Mouse (Mus musculus) lung, embryonic 15.5 days (tissue): ENCODE data around the gene A4galt. TPM values are rescaled to one million over a fixed set of nuclear protein-coding genes. Genes with fewer than 3 reads are reported as not detected.
A peak's percentile ranks its signal among the peaks of the same experiment; 100 is the strongest.

Experiments
- ATAC-seq: fragments of 200-750 bp; cut with Nextera tagmentation; 2 replicates; pipeline ENCODE4 v1.8.0; 2017; ENCODE audit warnings: moderate number of reproducible peaks, borderline replicate concordance; ENCODE audit not compliant: low FRiP score, low TSS enrichment; ENCODE audit errors: extremely low read depth
- H3K27ac ChIP-seq: fragments of 300-500 bp; sonication (generic); 2 replicates; pipeline ENCODE4 v1.5.1; 2015; ENCODE audit warnings: moderate library complexity, mild to moderate bottlenecking, inconsistent platforms
- H3K27me3 ChIP-seq: fragments of 300-500 bp; sonication (generic); 2 replicates; pipeline ENCODE4 v1.6.1; 2015; ENCODE audit warnings: inconsistent platforms
- H3K36me3 ChIP-seq: fragments of 300-500 bp; sonication (generic); 2 replicates; pipeline ENCODE4 v1.6.1; 2015; ENCODE audit warnings: inconsistent platforms
- H3K4me1 ChIP-seq: fragments of 300-500 bp; sonication (generic); 2 replicates; pipeline ENCODE4 v1.6.1; 2015; ENCODE audit warnings: inconsistent platforms
- H3K4me2 ChIP-seq: fragments of 300-500 bp; sonication (generic); 2 replicates; pipeline ENCODE4 v1.6.1; 2015; ENCODE audit warnings: inconsistent platforms, mild to moderate bottlenecking, moderate library complexity
- H3K4me3 ChIP-seq: fragments of 300-500 bp; sonication (generic); 2 replicates; pipeline ENCODE4 v1.5.1; 2015; ENCODE audit warnings: mild to moderate bottlenecking, inconsistent platforms
- H3K9ac ChIP-seq: fragments of 300-500 bp; sonication (generic); 2 replicates; pipeline ENCODE4 v1.6.1; 2015; ENCODE audit warnings: inconsistent platforms
- H3K9me3 ChIP-seq: fragments of 300-500 bp; sonication (generic); 2 replicates; pipeline ENCODE4 v1.6.1; 2016; ENCODE audit warnings: inconsistent platforms
- WGBS: fragments of 180-500 bp; shearing (Covaris S2); methylation state at CpG from one replicate; pipeline ENCODE4 v1.1.7; 2015; 5-methylcytosine and 5-hydroxymethylcytosine counted together
- polyA plus RNA-seq: library from polyadenylated mRNA; unstranded; fragments of >200 nt; fragmentation: Nextera tagmentation; extraction: Ambion mirVana; gene quantifications from 2 replicates; pipeline ENCODE4 v1.2.1, GENCODE M21; 2015

Gene A4galt
- polyA plus RNA-seq, result 3.5 and 3.6 TPM in 2 replicates

DNA sequence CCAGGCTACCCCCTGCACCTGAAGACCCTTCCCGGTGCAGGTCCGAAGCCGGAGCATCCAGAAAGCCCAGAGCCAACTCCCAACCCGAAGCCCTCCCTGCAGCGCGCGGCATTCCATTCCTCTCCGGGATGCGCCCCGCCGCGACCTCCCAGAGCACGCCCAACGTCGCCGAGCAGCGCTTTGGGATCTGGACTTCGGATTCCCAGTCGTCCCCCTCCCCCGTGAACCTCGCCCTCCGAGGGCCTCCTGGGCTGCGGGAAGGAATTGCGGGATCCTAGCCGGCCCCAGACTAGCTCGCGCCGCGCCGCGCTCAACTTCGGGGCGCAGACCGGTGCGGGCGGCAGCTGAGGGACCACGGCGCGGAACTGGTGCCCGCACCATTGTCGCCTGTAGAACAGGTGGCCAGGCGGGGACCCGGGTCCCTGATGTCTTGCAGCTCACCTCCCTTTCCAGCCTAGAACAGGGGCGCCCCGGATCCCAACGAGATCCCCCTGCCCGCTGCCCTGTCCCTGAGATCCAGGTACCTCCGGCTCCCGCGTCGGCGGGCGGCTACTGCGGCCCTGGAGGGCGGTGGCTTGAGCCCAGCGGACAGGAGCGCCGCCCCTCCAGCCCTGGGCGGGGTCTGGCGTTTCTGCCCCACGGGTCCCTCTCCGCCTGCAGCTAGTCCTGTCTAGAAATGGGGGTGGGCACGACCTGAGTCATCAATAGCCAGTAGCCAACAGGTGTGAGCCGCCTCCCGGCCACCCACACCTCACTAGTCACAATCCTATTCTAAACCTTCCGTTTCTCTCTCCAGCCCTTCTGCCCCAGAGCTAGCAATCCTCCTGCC, at the start of gene A4galt:
Gene A4galt (minus strand): TSS at position 599 of the 829 bp plus-strand sequence.
- Histone ChIP-seq H3K9ac (peak within 1 kb of the TSS; percentile 43), H3K4me1 (peaks cover 11% of the 10 kb centered on the region), H3K27me3 (peaks cover 35% of the 10 kb centered on the region), H3K27ac (no peak within 1 kb of the TSS; the same call in 1 of the 2 replicates), H3K9me3 (no peaks in the 10 kb centered on the region), H3K4me3 (peak within 1 kb of the TSS; percentile 53), H3K4me2 (peak within 1 kb of the TSS; percentile 96), H3K36me3 (no peaks in the 10 kb centered on the region)
- WGBS, result 2% methylated on average over 66 of the region's 66 CpGs
- ATAC-seq, result peak; percentile 56

DNA sequence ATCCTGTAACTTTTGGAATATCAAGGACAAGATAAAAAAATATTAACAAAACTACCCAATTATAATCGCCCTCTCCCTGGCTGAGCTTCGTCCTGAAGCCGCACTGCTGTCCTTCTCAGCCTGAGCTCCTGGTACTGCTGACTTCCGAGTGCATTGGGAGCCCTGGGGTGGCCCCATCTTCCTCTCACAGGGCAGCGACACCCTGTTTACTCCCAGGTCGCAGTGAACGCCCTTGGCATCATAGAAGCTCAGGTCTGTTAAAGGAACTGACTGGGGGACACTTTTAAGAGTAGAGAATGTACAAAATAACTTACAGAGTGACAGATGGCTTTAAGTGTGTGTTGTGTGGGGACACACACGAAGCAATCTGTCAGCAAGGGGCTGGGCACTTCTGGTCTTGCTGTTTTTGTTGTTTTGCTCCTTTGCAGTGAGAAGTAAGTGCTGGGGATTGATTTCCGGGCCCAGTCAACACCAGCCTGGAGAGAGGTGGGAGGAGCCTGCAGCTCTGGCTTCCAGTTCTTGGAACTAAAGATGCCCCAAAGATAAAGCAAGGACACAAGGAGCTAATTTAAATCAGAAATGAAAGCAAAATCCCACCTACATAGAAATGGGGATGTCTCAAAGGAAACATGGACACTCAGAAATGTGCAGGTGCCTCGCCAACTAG, 48.5 kb upstream of the A4galt start:
- Histone ChIP-seq H3K4me1 (peaks cover 29% of the 10 kb centered on the region), H3K27ac (no peak overlapping the region), H3K9ac (no peak overlapping the region), H3K4me3 (no peak overlapping the region), H3K9me3 (no peaks in the 10 kb centered on the region), H3K4me2 (no peak overlapping the region), H3K36me3 (peaks cover 7% of the 10 kb centered on the region; the same call in 1 of the 2 replicates), H3K27me3 (no peaks in the 10 kb centered on the region)
- WGBS, result 50% methylated on average over 10 of the region's 10 CpGs
- no peak for ATAC-seq

DNA sequence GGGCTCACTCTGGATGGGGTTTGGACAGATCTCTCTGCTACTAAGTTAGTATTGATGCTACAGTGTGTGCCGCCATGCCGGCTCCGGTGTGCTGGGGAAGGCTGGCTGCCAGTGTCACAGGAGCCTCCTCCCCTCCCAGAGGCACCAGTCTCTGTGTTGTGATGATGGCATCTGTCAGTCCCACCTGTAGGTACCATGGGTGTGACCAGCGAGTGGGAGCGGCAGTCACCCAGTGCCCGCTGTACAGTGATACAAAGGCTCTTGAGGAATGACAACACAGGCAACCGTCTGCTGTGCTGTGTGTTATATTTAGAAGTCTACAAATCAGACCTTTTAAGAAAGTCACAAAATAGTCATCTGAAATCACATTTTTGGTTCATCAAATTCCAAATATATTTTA, 47.9 kb upstream of the A4galt start:
- no peaks in the 10 kb centered on the region for H3K27me3 ChIP-seq
- H3K4me2 ChIP-seq, result no peak overlapping the region
- ATAC-seq, result no peak
- peaks cover 7% of the 10 kb centered on the region; the same call in 1 of the 2 replicates for H3K36me3 ChIP-seq
- no peak overlapping the region for H3K9ac ChIP-seq
- WGBS, result 81% methylated on average over 7 of the region's 7 CpGs
- no peak overlapping the region for H3K4me3 ChIP-seq
- no peak overlapping the region for H3K27ac ChIP-seq
- H3K9me3 ChIP-seq, result no peaks in the 10 kb centered on the region
- H3K4me1 ChIP-seq, result peaks cover 26% of the 10 kb centered on the region

DNA sequence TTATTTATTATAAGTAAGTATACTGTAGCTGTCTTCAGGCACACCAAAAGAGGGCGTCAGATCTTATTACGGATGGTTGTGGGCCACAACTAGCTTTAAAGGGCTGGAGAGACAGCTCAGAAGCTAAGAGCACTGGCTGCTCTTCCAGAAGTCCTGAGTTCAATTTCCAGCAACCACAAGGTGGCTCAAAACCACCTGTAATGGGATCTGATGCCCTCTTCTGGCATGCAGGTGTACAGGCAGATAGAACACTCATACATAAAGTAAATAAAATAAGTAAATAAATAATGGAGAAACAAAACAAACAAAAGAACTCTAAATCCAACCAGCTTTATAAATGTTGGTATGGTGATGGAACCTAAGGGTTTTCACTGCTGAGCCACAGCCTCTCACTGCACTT, 47.2 kb upstream of the A4galt start:
- H3K4me2 ChIP-seq, result no peak overlapping the region
- no peak overlapping the region for H3K4me3 ChIP-seq
- H3K27ac ChIP-seq, result no peak overlapping the region
- no peaks in the 10 kb centered on the region for H3K27me3 ChIP-seq
- H3K9ac ChIP-seq, result no peak overlapping the region
- ATAC-seq, result no peak
- H3K36me3 ChIP-seq, result peaks cover 7% of the 10 kb centered on the region; the same call in 1 of the 2 replicates
- no peaks in the 10 kb centered on the region for H3K9me3 ChIP-seq
- H3K4me1 ChIP-seq, result peaks cover 25% of the 10 kb centered on the region
- 85% methylated on average over 2 of the region's 2 CpGs for WGBS

DNA sequence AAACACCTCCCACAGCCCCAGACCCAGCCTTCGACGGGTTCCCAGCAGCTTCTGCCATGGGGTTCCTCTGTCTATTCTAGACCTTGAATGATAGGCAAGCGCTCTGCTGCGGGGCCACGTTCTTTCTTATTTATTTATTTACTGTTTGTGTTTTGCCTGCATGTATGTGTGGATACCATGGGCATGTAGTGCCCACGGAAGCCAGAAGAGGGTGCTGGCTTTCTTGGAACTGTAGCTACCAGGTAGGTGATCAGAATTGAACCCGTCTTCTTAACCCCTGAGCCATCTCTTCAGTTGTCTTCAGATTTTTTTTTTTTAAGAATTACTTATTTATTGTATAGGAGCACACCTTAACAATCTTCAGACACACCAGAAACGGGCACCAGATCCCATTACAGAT, 46.7 kb upstream of the A4galt start:
- Histone ChIP-seq H3K9ac (no peak overlapping the region), H3K4me1 (peaks cover 25% of the 10 kb centered on the region), H3K27ac (no peak overlapping the region), H3K4me2 (no peak overlapping the region), H3K27me3 (no peaks in the 10 kb centered on the region), H3K36me3 (peaks cover 7% of the 10 kb centered on the region; the same call in 1 of the 2 replicates), H3K9me3 (no peaks in the 10 kb centered on the region), H3K4me3 (no peak overlapping the region)
- ATAC-seq, result no peak
- 82% methylated on average over 8 of the region's 8 CpGs for WGBS

DNA sequence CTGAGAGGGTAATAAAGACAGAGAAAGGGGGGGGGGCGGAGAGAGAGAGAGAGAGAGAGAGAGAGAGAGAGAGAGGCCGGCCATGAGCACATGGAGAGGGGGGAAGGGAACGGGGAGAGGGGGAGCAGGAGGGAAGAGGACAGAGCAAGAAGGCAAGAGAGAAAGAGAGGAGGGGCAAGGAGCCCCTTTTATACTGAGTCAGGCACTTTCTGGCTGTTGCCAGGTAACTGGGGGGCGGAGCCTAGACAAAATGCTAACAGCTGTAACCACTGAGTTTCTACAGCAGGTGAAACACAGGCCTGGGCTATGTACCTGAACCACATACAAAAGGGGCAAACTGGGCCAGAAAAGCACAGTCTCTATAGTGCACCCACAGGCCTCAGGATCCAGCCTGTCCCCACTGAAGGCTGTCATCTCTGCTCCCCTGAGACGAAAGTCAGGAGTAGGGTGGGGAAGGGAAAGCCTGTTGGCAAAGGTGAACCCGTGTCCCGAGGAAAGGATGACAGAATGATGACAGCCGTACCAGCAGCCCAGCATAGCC, 45.3 kb upstream of the A4galt start:
- 46% methylated on average over 7 of the region's 8 CpGs for WGBS
- H3K4me3 ChIP-seq, result no peak overlapping the region
- peaks cover 7% of the 10 kb centered on the region; the same call in 1 of the 2 replicates for H3K36me3 ChIP-seq
- H3K9me3 ChIP-seq, result no peaks in the 10 kb centered on the region
- H3K27me3 ChIP-seq, result no peaks in the 10 kb centered on the region
- peaks cover 30% of the 10 kb centered on the region for H3K4me1 ChIP-seq
- H3K9ac ChIP-seq, result no peak overlapping the region
- H3K27ac ChIP-seq, result no peak overlapping the region
- no peak for ATAC-seq
- no peak overlapping the region for H3K4me2 ChIP-seq

DNA sequence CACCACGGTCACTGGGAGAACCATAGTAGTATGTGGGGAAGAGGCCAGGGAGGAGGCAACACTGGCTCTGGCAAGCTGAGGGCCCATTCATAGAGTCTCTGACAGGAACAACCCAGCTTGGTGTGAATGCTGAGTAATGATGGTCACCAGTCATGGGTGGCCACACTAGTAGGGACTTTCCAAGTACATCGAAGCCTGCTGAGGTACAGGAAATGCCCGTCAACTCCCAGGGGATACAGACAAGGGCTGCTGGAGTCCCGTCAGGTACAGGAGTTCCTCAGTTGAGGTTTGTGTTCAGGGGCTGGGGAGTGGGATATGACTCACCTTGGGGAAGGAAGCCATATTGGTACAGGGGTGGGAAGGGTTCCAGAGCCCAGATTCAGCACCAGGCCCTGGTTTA, 44.5 kb upstream of the A4galt start:
- Histone ChIP-seq H3K4me3 (no peak overlapping the region), H3K9me3 (no peaks in the 10 kb centered on the region), H3K27me3 (no peaks in the 10 kb centered on the region), H3K4me2 (no peak overlapping the region), H3K9ac (no peak overlapping the region), H3K36me3 (peaks cover 7% of the 10 kb centered on the region; the same call in 1 of the 2 replicates), H3K27ac (no peak overlapping the region), H3K4me1 (peaks cover 30% of the 10 kb centered on the region)
- no peak for ATAC-seq
- 88% methylated on average over 4 of the region's 4 CpGs for WGBS

DNA sequence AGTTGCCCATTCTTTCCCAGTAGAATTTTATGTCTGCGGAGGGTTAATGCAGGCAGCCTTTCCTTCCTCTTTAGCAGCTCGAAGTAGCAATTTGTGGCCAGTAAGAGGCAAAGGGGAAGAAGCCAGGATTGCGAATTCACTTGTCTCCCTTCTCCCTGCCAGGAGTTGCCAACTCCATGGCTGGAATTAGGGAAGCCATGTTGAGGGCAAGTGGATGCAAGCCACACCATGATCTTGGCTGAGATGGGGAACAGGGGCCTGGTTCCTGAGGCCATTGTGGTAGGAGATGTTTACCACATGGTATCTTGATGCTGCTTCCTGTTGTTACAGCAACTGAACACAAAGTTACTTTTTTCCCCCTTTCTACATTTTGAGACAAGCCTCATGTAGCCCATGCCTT, 43.4 kb upstream of the A4galt start:
- no peak overlapping the region for H3K27ac ChIP-seq
- WGBS, result 63% methylated on average over 3 of the region's 3 CpGs
- no peaks in the 10 kb centered on the region for H3K27me3 ChIP-seq
- ATAC-seq, result no peak
- H3K4me3 ChIP-seq, result no peak overlapping the region
- H3K4me1 ChIP-seq, result peaks cover 22% of the 10 kb centered on the region
- no peak overlapping the region for H3K9ac ChIP-seq
- H3K9me3 ChIP-seq, result no peaks in the 10 kb centered on the region
- peaks cover 7% of the 10 kb centered on the region; the same call in 1 of the 2 replicates for H3K36me3 ChIP-seq
- H3K4me2 ChIP-seq, result no peak overlapping the region

DNA sequence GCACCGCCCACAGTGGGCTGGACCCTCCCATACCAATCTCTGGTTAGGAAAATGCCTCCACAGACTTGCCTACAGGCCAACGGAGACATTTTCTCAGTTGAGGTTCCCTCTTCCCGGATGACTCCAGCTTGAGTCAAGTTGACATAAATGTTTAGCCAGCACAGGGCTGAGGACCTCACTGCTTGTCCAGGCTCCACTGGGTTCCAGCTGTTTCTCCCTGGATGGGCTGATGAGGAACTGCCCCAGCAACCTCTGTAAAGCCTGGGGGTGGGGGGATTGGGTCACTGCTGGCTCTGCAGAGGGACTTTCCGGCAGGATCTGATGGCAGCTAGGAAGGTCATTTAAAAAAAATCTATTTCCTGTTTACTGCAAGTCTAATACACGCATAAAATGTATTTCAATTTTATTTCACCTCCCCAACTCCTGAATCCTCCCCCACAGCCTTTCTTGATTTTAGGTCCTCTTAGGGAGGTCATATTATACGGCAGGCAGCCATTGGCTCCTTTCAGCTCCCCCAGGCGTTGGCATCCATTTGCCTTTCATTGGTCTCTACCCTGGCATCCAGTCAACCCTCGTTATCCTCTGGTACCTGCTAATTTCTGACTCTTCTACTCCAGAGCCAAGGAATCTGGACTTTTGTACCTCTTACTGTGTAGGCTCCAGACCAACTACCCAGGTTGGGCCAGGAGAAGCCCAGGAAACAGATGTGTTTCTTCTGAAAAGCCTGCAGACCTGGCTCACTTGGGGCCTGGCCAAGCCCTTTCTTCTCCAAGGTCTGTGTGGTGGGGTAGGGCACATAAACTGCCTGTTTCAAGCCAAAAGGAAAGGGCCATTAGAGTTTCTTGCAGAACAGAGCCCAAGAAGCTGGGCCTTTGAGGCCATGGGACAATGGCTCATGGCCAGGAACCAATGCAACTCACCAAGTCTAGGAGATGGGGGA, 42.4 kb upstream of the A4galt start:
- no peak overlapping the region for H3K4me2 ChIP-seq
- H3K27ac ChIP-seq, result peak overlapping the region; percentile 47
- H3K27me3 ChIP-seq, result no peaks in the 10 kb centered on the region
- ATAC-seq, result no peak
- WGBS, result 70% methylated on average over 8 of the region's 8 CpGs
- H3K9me3 ChIP-seq, result no peaks in the 10 kb centered on the region
- peaks cover 22% of the 10 kb centered on the region for H3K4me1 ChIP-seq
- H3K36me3 ChIP-seq, result 0 out of 2 replicates have a peak, but pooled peaks cover under 1% of the 10 kb centered on the region
- H3K4me3 ChIP-seq, result no peak overlapping the region
- H3K9ac ChIP-seq, result no peak overlapping the region

DNA sequence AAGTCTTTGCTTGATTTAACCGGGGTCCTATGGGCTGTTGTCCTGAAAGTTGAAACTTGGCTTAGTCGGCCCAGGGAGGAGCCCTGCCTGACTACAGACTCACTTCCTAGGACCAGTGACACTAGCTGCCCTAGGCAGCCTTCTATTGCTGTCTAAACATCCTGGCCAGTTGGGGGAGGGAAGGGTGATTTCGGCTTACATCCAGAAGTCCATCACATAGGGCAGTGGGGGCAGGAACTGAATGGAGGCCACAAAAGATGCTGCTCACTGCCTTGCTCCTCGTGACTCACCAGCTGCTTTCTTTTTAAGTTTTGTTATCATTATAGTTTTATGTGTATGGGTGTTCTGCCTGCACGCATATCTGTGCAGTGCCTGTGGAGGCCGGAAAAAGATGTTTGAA, 41.6 kb upstream of the A4galt start:
- ATAC-seq, result no peak
- Histone ChIP-seq H3K4me2 (no peak overlapping the region), H3K27me3 (no peaks in the 10 kb centered on the region), H3K27ac (peak overlapping the region; percentile 47; the same call in 1 of the 2 replicates), H3K9ac (no peak overlapping the region), H3K36me3 (no peaks in the 10 kb centered on the region), H3K9me3 (no peaks in the 10 kb centered on the region), H3K4me1 (peaks cover 22% of the 10 kb centered on the region), H3K4me3 (no peak overlapping the region)
- WGBS, result 58% methylated on average over 6 of the region's 6 CpGs
